Mouse (Mus musculus) kidney, adult 2 months (tissue): ENCODE results near the gene Prkacb.

ENCODE experiments used
- CTCF ChIP-seq: fragments of 200-500 bp; conservative IDR thresholded peaks from 2 replicates; pipeline ENCODE4 v1.5.1; 2011; ENCODE audit warnings: low read depth, mild to moderate bottlenecking, control low read depth, low read length, moderate library complexity, mixed read lengths; ENCODE audit not compliant: insufficient read depth, insufficient read length
- POLR2A ChIP-seq: fragments of 200-500 bp; IDR thresholded peaks from one replicate; pipeline ENCODE4 v1.6.1; 2011; ENCODE audit warnings: low read depth, low read length, control low read depth

- TF ChIP-seq POLR2A = no peak
- TF ChIP-seq CTCF = no peak
These were observed 19.1 kb downstream of the Prkacb start for GRCm38 (mm10) chr3:146793554-146794257.
